Mouse (Mus musculus) kidney, adult 2 months (tissue): ENCODE measurements around the gene Adcy5. TPM values are rescaled to one million over a fixed set of nuclear protein-coding genes. Genes with fewer than 3 reads are reported as not detected.

ENCODE experiments used
- DNase-seq: peaks from one replicate; pipeline ENCODE4 v3.0.0; 2021
- H3K27ac ChIP-seq: fragments of 200-500 bp; 2 replicates; pipeline ENCODE4 v1.5.1; 2012; ENCODE audit warnings: low read depth, low read length, control low read depth, inconsistent platforms; ENCODE audit not compliant: insufficient read depth
- H3K27me3 ChIP-seq: fragments of 200-500 bp; replicated peaks from 2 replicates; pipeline ENCODE4 v1.6.1; 2012; ENCODE audit warnings: mild to moderate bottlenecking, moderate library complexity, low read length, inconsistent platforms; ENCODE audit not compliant: control insufficient read depth, insufficient read depth
- H3K36me3 ChIP-seq: fragments of 200-500 bp; 2 replicates; pipeline ENCODE4 v1.6.1; 2012; ENCODE audit warnings: mild to moderate bottlenecking, moderate library complexity, low read length, inconsistent platforms; ENCODE audit not compliant: control insufficient read depth, insufficient read depth
- H3K4me1 ChIP-seq: fragments of 200-500 bp; 2 replicates; pipeline ENCODE4 v1.6.1; 2011; ENCODE audit warnings: low read length; ENCODE audit not compliant: control insufficient read depth, insufficient read depth
- H3K4me3 ChIP-seq: fragments of 200-500 bp; 2 replicates; pipeline ENCODE4 v1.5.1; 2011; ENCODE audit warnings: mild to moderate bottlenecking, low read depth, low read length, control low read depth; ENCODE audit not compliant: insufficient read depth
- CTCF ChIP-seq: fragments of 200-500 bp; conservative IDR thresholded peaks from 2 replicates; pipeline ENCODE4 v1.5.1; 2011; ENCODE audit warnings: low read depth, mild to moderate bottlenecking, control low read depth, low read length, moderate library complexity, mixed read lengths; ENCODE audit not compliant: insufficient read depth, insufficient read length
- POLR2A ChIP-seq: fragments of 200-500 bp; IDR thresholded peaks from one replicate; pipeline ENCODE4 v1.6.1; 2011; ENCODE audit warnings: low read depth, low read length, control low read depth
- WGBS: fragments of 180-500 bp; shearing (Covaris S2); methylation state at CpG from one replicate; pipeline ENCODE4 v1.1.7; 2018; 5-methylcytosine and 5-hydroxymethylcytosine counted together
- polyA plus RNA-seq: library from polyadenylated mRNA; depleted of rRNA; stranded (reverse); fragments of >200 nt; gene quantifications from 2 replicates; pipeline ENCODE4 v1.2.3, GENCODE M21; 2012

Adcy5 gene
- polyA plus RNA-seq, 1 experiment: 5.7 TPM

- H3K27ac ChIP-seq: no peak overlapping the region
- no peak for DNase-seq
- no peak overlapping the region for H3K4me3 ChIP-seq
- H3K36me3 ChIP-seq: no peaks in the 10 kb centered on the region
- TF ChIP-seq POLR2A (no peak), CTCF (no peak)
- WGBS: 71% methylated on average over 12 of the region's 12 CpGs
- no peaks in the 10 kb centered on the region for H3K4me1 ChIP-seq
- H3K27me3 ChIP-seq: no peaks in the 10 kb centered on the region
Measured at GRCm38 (mm10) chr16:35239318-35239965, 84.8 kb downstream of the Adcy5 start.

- H3K4me1 ChIP-seq: no peaks in the 10 kb centered on the region
- no peak overlapping the region for H3K4me3 ChIP-seq
- no peaks in the 10 kb centered on the region for H3K27me3 ChIP-seq
- H3K36me3 ChIP-seq: no peaks in the 10 kb centered on the region
- H3K27ac ChIP-seq: no peak overlapping the region
- 82% methylated on average over 4 of the region's 4 CpGs for WGBS
- TF ChIP-seq CTCF: no peak
- TF ChIP-seq POLR2A: no peak
- no peak for DNase-seq
Measured at GRCm38 (mm10) chr16:35239966-35240730, 85.5 kb downstream of the Adcy5 start.

GRCm38 (mm10) chr16:35247364-35247763, 92.7 kb downstream of the Adcy5 start:
- 39% methylated on average over 3 of the region's 3 CpGs for WGBS
- no peaks in the 10 kb centered on the region for H3K36me3 ChIP-seq
- no peak for TF ChIP-seq POLR2A
- no peak for TF ChIP-seq CTCF
- no peak overlapping the region for H3K27ac ChIP-seq
- no peaks in the 10 kb centered on the region for H3K27me3 ChIP-seq
- H3K4me3 ChIP-seq: no peak overlapping the region
- DNase-seq: no peak
- no peaks in the 10 kb centered on the region for H3K4me1 ChIP-seq

- WGBS: 35% methylated on average over 9 of the region's 9 CpGs
Measured at GRCm38 (mm10) chr16:35248825-35249224, 94.1 kb downstream of the Adcy5 start.

GRCm38 (mm10) chr16:35249763-35250162, 95.1 kb downstream of the Adcy5 start:
- Histone ChIP-seq H3K4me1 (no peaks in the 10 kb centered on the region), H3K4me3 (no peak overlapping the region), H3K36me3 (no peaks in the 10 kb centered on the region), H3K27ac (no peak overlapping the region), H3K27me3 (no peaks in the 10 kb centered on the region)
- WGBS: 64% methylated on average over 6 of the region's 6 CpGs
- TF ChIP-seq POLR2A: no peak
- no peak for TF ChIP-seq CTCF
- peak; percentile 71 for DNase-seq

More at GRCm38 (mm10) chr16:35248825-35249224, 94.1 kb downstream of the Adcy5 start:
- H3K27me3 ChIP-seq: no peaks in the 10 kb centered on the region
- H3K4me3 ChIP-seq: no peak overlapping the region
- no peaks in the 10 kb centered on the region for H3K4me1 ChIP-seq
- TF ChIP-seq POLR2A: no peak
- no peak for TF ChIP-seq CTCF
- no peaks in the 10 kb centered on the region for H3K36me3 ChIP-seq
- peak; percentile 70 for DNase-seq
- H3K27ac ChIP-seq: no peak overlapping the region

GRCm38 (mm10) chr16:35251690-35252089, 97.0 kb downstream of the Adcy5 start:
- H3K36me3 ChIP-seq: no peaks in the 10 kb centered on the region
- H3K4me1 ChIP-seq: no peaks in the 10 kb centered on the region
- H3K27me3 ChIP-seq: no peaks in the 10 kb centered on the region
- peak; percentile 43 for DNase-seq
- TF ChIP-seq POLR2A (no peak), CTCF (no peak)
- H3K27ac ChIP-seq: no peak overlapping the region
- no peak overlapping the region for H3K4me3 ChIP-seq
- WGBS: 55% methylated on average over 6 of the region's 6 CpGs

- 86% methylated on average over 6 of the region's 6 CpGs for WGBS
- Histone ChIP-seq H3K36me3 (no peaks in the 10 kb centered on the region), H3K4me1 (no peaks in the 10 kb centered on the region), H3K4me3 (no peak overlapping the region), H3K27ac (no peak overlapping the region), H3K27me3 (no peaks in the 10 kb centered on the region)
- TF ChIP-seq CTCF (no peak), POLR2A (no peak)
- no peak for DNase-seq
Measured at GRCm38 (mm10) chr16:35252967-35253366, 98.3 kb downstream of the Adcy5 start.
